Mouse (Mus musculus) stomach, postnatal 0 days (tissue): ENCODE measurements around the gene Mllt6. TPM values are rescaled to one million over a fixed set of nuclear protein-coding genes. Genes with fewer than 3 reads are reported as not detected.

ENCODE experiments used
- ATAC-seq: fragments of 200-750 bp; cut with Nextera tagmentation; 2 replicates; pipeline ENCODE4 v1.8.0; 2017; ENCODE audit not compliant: low FRiP score, low TSS enrichment
- DNase-seq: peaks from one replicate; pipeline ENCODE4 v3.0.0-alpha.2; 2016; ENCODE audit warnings: low spot score
- H3K27ac ChIP-seq: fragments of 300-500 bp; sonication (generic); replicated peaks from 2 replicates; pipeline ENCODE4 v1.5.1; 2014; ENCODE audit warnings: mild to moderate bottlenecking, control low read depth
- H3K27me3 ChIP-seq: fragments of 300-500 bp; sonication (generic); 2 replicates; pipeline ENCODE4 v1.6.1; 2014; ENCODE audit warnings: low read length; ENCODE audit not compliant: control insufficient read depth, insufficient read depth
- H3K36me3 ChIP-seq: fragments of 300-500 bp; sonication (generic); 2 replicates; pipeline ENCODE4 v1.6.1; 2014; ENCODE audit warnings: low read length, mixed read lengths; ENCODE audit not compliant: control insufficient read depth, insufficient read depth
- H3K4me1 ChIP-seq: fragments of 300-500 bp; sonication (generic); replicated peaks from 2 replicates; pipeline ENCODE4 v1.6.1; 2014; ENCODE audit warnings: antibody characterized with exemption; ENCODE audit not compliant: control insufficient read depth, insufficient read depth
- H3K4me2 ChIP-seq: fragments of 300-500 bp; sonication (generic); replicated peaks from 2 replicates; pipeline ENCODE4 v1.6.1; 2014; ENCODE audit warnings: low read depth, mild to moderate bottlenecking, control low read depth, moderate library complexity
- H3K4me3 ChIP-seq: fragments of 300-500 bp; sonication (generic); 2 replicates; pipeline ENCODE4 v1.5.1; 2014; ENCODE audit warnings: low read depth, low read length, control low read depth
- H3K9ac ChIP-seq: fragments of 300-500 bp; sonication (generic); 2 replicates; pipeline ENCODE4 v1.6.1; 2014; ENCODE audit warnings: mild to moderate bottlenecking, low read length, control low read depth, mixed read lengths
- H3K9me3 ChIP-seq: fragments of 300-500 bp; sonication (generic); 2 replicates; pipeline ENCODE4 v1.6.1; 2016; ENCODE audit warnings: low read length; ENCODE audit not compliant: control insufficient read depth
- CTCF ChIP-seq: IDR thresholded peaks from 2 replicates; pipeline ENCODE4 v1.5.1; 2016; ENCODE audit warnings: antibody characterized with exemption, low read depth, mild to moderate bottlenecking, moderate library complexity
- EP300 ChIP-seq: optimal IDR thresholded peaks from 2 replicates; pipeline ENCODE3; 2016; ENCODE audit warnings: antibody characterized with exemption
- WGBS: fragments of 180-500 bp; shearing (Covaris S2); extraction: QIAGEN DNeasy Blood & Tissue Kit; methylation state at CpG from one replicate; pipeline ENCODE4 v1.1.7; 2014; 5-methylcytosine and 5-hydroxymethylcytosine counted together
- polyA plus RNA-seq: library from polyadenylated mRNA; unstranded; fragments of >200 nt; fragmentation: Nextera tagmentation; extraction: Ambion mirVana; gene quantifications from 2 replicates; pipeline ENCODE4 v1.2.1, GENCODE M21; 2015

Gene Mllt6
- 1.1 TPM in 2 replicates for polyA plus RNA-seq

GRCm38 (mm10) chr11:97662893-97663527, at the start of gene Mllt6:
Gene Mllt6, plus strand, starts transcription at chr11:97663414.
- peak within 1 kb of the TSS; percentile 92 for H3K27ac ChIP-seq
- 0 out of 2 replicates have a peak, but pooled peaks cover 11% of the 10 kb centered on the region for H3K4me1 ChIP-seq
- ATAC-seq (peak; percentile 64), DNase-seq (peak; percentile 84)
- H3K4me3 ChIP-seq, result peak within 1 kb of the TSS; percentile 75
- H3K4me2 ChIP-seq, result peak within 1 kb of the TSS; percentile 89
- H3K9me3 ChIP-seq, result no peaks in the 10 kb centered on the region
- H3K9ac ChIP-seq, result peak within 1 kb of the TSS; percentile 75
- no peak for TF ChIP-seq EP300
- peaks cover 2% of the 10 kb centered on the region; the same call in 1 of the 2 replicates for H3K36me3 ChIP-seq
- H3K27me3 ChIP-seq, result no peaks in the 10 kb centered on the region
- WGBS, result 0% methylated on average over 14 of the region's 76 CpGs

GRCm38 (mm10) chr11:97615276-97615675, 47.9 kb upstream of the Mllt6 start:
- H3K9me3 ChIP-seq, result no peaks in the 10 kb centered on the region
- DNase-seq (no peak), ATAC-seq (no peak)
- H3K27me3 ChIP-seq, result no peaks in the 10 kb centered on the region
- WGBS, result 71% methylated on average over 4 of the region's 4 CpGs
- no peak overlapping the region for H3K9ac ChIP-seq
- no peaks in the 10 kb centered on the region for H3K36me3 ChIP-seq
- no peak overlapping the region for H3K4me2 ChIP-seq
- H3K4me3 ChIP-seq, result no peak overlapping the region
- H3K27ac ChIP-seq, result no peak overlapping the region
- TF ChIP-seq EP300, result no peak
- no peak for TF ChIP-seq CTCF
- no peaks in the 10 kb centered on the region for H3K4me1 ChIP-seq

- TF ChIP-seq EP300 (no peak), CTCF (no peak)
- Histone ChIP-seq H3K9ac (no peak overlapping the region), H3K27me3 (no peaks in the 10 kb centered on the region), H3K9me3 (no peaks in the 10 kb centered on the region), H3K36me3 (no peaks in the 10 kb centered on the region), H3K27ac (no peak overlapping the region), H3K4me1 (no peaks in the 10 kb centered on the region), H3K4me3 (no peak overlapping the region), H3K4me2 (no peak overlapping the region)
- WGBS, result 36% methylated on average over 11 of the region's 11 CpGs
- DNase-seq, result no peak
- ATAC-seq, result no peak
These were observed 44.8 kb upstream of the Mllt6 start for GRCm38 (mm10) chr11:97618368-97618767.

GRCm38 (mm10) chr11:97619391-97619795, 43.8 kb upstream of the Mllt6 start:
- ATAC-seq, result peak; percentile 20; the same call in 1 of the 2 replicates
- 59% methylated on average over 5 of the region's 5 CpGs for WGBS

GRCm38 (mm10) chr11:97622440-97622839, 40.8 kb upstream of the Mllt6 start:
- no peak overlapping the region for H3K4me3 ChIP-seq
- H3K27ac ChIP-seq, result no peak overlapping the region
- ATAC-seq (no peak), DNase-seq (peak; percentile 76)
- TF ChIP-seq EP300 (no peak), CTCF (peak; percentile 100)
- H3K4me1 ChIP-seq, result no peaks in the 10 kb centered on the region
- H3K4me2 ChIP-seq, result no peak overlapping the region
- WGBS, result 1% methylated on average over 6 of the region's 6 CpGs
- no peaks in the 10 kb centered on the region for H3K9me3 ChIP-seq
- no peak overlapping the region for H3K9ac ChIP-seq
- H3K27me3 ChIP-seq, result peaks cover 3% of the 10 kb centered on the region; the same call in 1 of the 2 replicates
- no peaks in the 10 kb centered on the region for H3K36me3 ChIP-seq

More at GRCm38 (mm10) chr11:97619391-97619795, 43.8 kb upstream of the Mllt6 start:
- no peaks in the 10 kb centered on the region for H3K9me3 ChIP-seq
- no peak overlapping the region for H3K9ac ChIP-seq
- H3K27ac ChIP-seq, result no peak overlapping the region
- no peaks in the 10 kb centered on the region for H3K27me3 ChIP-seq
- no peaks in the 10 kb centered on the region for H3K4me1 ChIP-seq
- TF ChIP-seq CTCF, result peak; percentile 68
- no peak for TF ChIP-seq EP300
- no peaks in the 10 kb centered on the region for H3K36me3 ChIP-seq
- peak; percentile 61 for DNase-seq
- no peak overlapping the region for H3K4me2 ChIP-seq
- H3K4me3 ChIP-seq, result no peak overlapping the region

- no peak for DNase-seq
- no peak overlapping the region for H3K9ac ChIP-seq
- ATAC-seq, result no peak
- 49% methylated on average over 9 of the region's 9 CpGs for WGBS
- H3K4me2 ChIP-seq, result no peak overlapping the region
- no peak overlapping the region for H3K4me3 ChIP-seq
- H3K27ac ChIP-seq, result no peak overlapping the region
- peaks cover 8% of the 10 kb centered on the region; the same call in 1 of the 2 replicates for H3K27me3 ChIP-seq
- no peaks in the 10 kb centered on the region for H3K9me3 ChIP-seq
- H3K36me3 ChIP-seq, result no peaks in the 10 kb centered on the region
- no peak for TF ChIP-seq CTCF
- no peak for TF ChIP-seq EP300
- no peaks in the 10 kb centered on the region for H3K4me1 ChIP-seq
These were observed 40.0 kb upstream of the Mllt6 start for GRCm38 (mm10) chr11:97623166-97623565.
